Mouse (Mus musculus) embryonic facial prominence, embryonic 13.5 days (tissue): Measurements from ENCODE around the gene Gm47995. TPM values are rescaled to one million over a fixed set of nuclear protein-coding genes. Genes with fewer than 3 reads are reported as not detected.
"Not testable (repeated sequence)": the region's sequence is repeated elsewhere in the genome, so short reads cannot be mapped to it uniquely, and the experiment has no call there.

ENCODE experiments used
- ATAC-seq: fragments of 200-750 bp; cut with Nextera tagmentation; 2 replicates; pipeline ENCODE4 v1.8.0; 2017; ENCODE audit warnings: low read depth; ENCODE audit not compliant: insufficient number of reproducible peaks, insufficient read depth, low FRiP score, low TSS enrichment
- H3K27ac ChIP-seq: fragments of 300-500 bp; sonication (generic); 2 replicates; pipeline ENCODE4 v1.5.1; 2015; ENCODE audit warnings: moderate library complexity, mild to moderate bottlenecking, inconsistent platforms
- H3K27me3 ChIP-seq: fragments of 300-500 bp; sonication (generic); 2 replicates; pipeline ENCODE4 v1.6.1; 2015; ENCODE audit warnings: mild to moderate bottlenecking, inconsistent platforms
- H3K36me3 ChIP-seq: fragments of 300-500 bp; sonication (generic); 2 replicates; pipeline ENCODE4 v1.6.1; 2015; ENCODE audit warnings: mild to moderate bottlenecking, inconsistent platforms
- H3K4me1 ChIP-seq: fragments of 300-500 bp; sonication (generic); 2 replicates; pipeline ENCODE4 v1.6.1; 2015; ENCODE audit warnings: inconsistent platforms
- H3K4me2 ChIP-seq: fragments of 300-500 bp; sonication (generic); 2 replicates; pipeline ENCODE4 v1.6.1; 2015; ENCODE audit warnings: moderate library complexity, mild to moderate bottlenecking, inconsistent platforms
- H3K4me3 ChIP-seq: fragments of 300-500 bp; sonication (generic); 2 replicates; pipeline ENCODE4 v1.5.1; 2015; ENCODE audit warnings: mild to moderate bottlenecking, inconsistent platforms
- H3K9ac ChIP-seq: fragments of 300-500 bp; sonication (generic); 2 replicates; pipeline ENCODE4 v1.6.1; 2015; ENCODE audit warnings: mild to moderate bottlenecking, inconsistent platforms
- H3K9me3 ChIP-seq: fragments of 300-500 bp; sonication (generic); 2 replicates; pipeline ENCODE4 v1.6.1; 2016; ENCODE audit warnings: inconsistent platforms
- WGBS: fragments of 180-500 bp; shearing (Covaris S2); methylation state at CpG from one replicate; pipeline ENCODE4 v1.1.7; 2015; ENCODE audit warnings: mixed read lengths; 5-methylcytosine and 5-hydroxymethylcytosine counted together
- polyA plus RNA-seq: library from polyadenylated mRNA; unstranded; fragments of >200 nt; fragmentation: Nextera tagmentation; extraction: Ambion mirVana; gene quantifications from 2 replicates; pipeline ENCODE4 v1.2.1, GENCODE M21; 2015

The Gm47995 gene
- polyA plus RNA-seq, 1 experiment from 2014 or later = not detected

GRCm38 (mm10) chr1:151167297-151168047 is 30.8 kb upstream of the Gm47995 start:
- H3K9me3 ChIP-seq = no peaks in the 10 kb centered on the region
- H3K27me3 ChIP-seq = no peaks in the 10 kb centered on the region
- no peak overlapping the region for H3K9ac ChIP-seq
- ATAC-seq = no peak
- H3K27ac ChIP-seq = no peak overlapping the region
- WGBS = 38% methylated on average over 12 of the region's 12 CpGs
- H3K4me2 ChIP-seq = no peak overlapping the region
- H3K36me3 ChIP-seq = no peaks in the 10 kb centered on the region
- H3K4me3 ChIP-seq = no peak overlapping the region
- peaks cover 6% of the 10 kb centered on the region; the same call in 1 of the 2 replicates for H3K4me1 ChIP-seq

- Histone ChIP-seq H3K9me3 (no peaks in the 10 kb centered on the region), H3K27me3 (no peaks in the 10 kb centered on the region), H3K9ac (no peak overlapping the region), H3K27ac (no peak overlapping the region), H3K36me3 (no peaks in the 10 kb centered on the region), H3K4me1 (peaks cover 6% of the 10 kb centered on the region; the same call in 1 of the 2 replicates), H3K4me2 (no peak overlapping the region), H3K4me3 (no peak overlapping the region)
- WGBS = 67% methylated on average over 3 of the region's 3 CpGs
- ATAC-seq = no peak
These were observed 29.6 kb upstream of the Gm47995 start for GRCm38 (mm10) chr1:151168637-151169036.

DNA sequence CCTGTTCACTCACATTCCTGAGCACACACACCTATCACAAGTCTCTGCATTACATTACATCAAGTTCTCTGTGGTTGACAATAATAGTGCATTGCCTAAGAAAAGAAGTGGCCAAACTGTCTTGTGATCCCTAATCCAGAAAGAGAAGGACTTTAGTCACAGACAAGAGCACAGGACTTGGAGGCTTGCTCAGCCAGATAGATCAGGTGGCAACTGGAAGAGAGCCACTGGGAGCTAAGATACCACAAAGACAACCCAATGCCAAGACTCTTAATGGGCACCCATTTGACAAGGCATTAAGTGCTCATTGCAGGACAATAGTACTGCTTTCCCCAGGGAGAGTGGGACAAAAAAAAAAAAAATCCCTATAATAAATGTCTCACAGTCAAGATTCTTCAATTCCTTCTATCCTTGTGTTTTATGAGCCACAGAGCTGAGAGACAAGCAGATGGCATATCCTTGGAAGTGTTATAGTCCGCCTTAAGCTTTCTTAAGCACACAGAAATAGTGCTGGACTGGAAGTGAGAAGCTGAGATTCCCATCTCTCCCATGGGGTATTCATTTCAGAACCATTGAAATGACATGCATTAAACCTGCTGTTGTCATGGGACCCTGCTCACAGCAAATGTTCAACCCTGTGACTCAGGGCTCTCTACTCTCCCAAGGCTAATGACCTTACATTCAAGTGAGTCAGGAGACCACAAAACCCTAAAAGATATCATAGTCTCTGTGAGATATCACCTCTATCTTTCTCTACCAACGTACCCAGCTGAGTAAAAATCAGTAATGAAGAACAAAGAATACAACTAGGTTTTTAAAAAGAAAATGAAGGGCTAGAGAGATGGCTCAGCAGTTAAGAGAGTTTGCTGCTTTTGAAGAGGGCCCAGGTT is 26.4 kb upstream of the Gm47995 start:
- no peak overlapping the region for H3K9ac ChIP-seq
- no peak overlapping the region for H3K4me3 ChIP-seq
- no peaks in the 10 kb centered on the region for H3K9me3 ChIP-seq
- no peaks in the 10 kb centered on the region for H3K36me3 ChIP-seq
- no peaks in the 10 kb centered on the region for H3K27me3 ChIP-seq
- H3K27ac ChIP-seq = no peak overlapping the region
- WGBS = 79% methylated on average over 2 of the region's 2 CpGs
- H3K4me1 ChIP-seq = 0 out of 2 replicates have a peak, but pooled peaks cover 10% of the 10 kb centered on the region
- no peak for ATAC-seq
- no peak overlapping the region for H3K4me2 ChIP-seq

DNA sequence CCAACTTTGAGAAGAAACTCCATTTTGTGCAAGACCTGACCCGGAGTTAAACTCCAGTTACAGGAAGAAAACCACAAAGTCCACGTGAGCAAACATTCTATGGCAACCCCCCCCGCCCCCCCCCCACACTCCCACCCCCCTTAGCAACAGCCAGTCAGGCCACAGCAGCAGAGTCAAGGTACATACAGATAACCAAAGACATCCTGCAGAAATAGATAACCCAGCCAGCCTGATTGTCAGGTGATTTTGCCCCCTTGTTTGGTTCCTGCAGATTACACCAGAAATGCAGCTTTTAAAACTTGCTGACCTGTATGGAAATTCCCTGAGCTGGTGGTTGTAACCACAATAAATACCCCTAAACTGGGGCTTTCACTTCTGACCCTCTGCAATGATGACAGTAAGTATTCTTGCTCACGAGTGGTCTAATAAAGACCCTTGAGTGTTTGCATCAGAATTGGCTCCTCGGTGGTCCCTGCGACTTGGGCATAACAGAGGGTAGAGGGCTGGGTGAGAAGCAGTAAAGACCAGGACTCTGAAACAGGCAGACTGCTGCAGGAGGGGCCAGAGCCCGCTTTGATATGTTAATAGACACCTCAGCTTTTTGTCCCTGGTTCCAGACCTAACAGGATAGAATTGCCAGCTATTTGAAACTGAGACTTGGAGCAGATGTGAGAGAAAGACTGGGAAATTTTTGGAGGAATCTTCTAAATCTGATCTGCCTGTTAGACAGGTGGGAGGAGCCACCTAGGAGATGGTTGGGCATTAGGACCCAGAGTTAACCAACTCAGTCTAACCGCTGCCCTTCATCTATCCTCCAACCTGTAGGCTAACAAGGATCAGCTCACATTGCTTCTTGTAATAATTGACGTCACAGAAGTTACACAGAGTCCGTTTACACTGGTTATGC is 21.0 kb upstream of the Gm47995 start:
- H3K9ac ChIP-seq = no peak overlapping the region
- no peaks in the 10 kb centered on the region for H3K27me3 ChIP-seq
- no peak for ATAC-seq
- 14% methylated on average over 10 of the region's 10 CpGs for WGBS
- no peaks in the 10 kb centered on the region for H3K9me3 ChIP-seq
- H3K27ac ChIP-seq = peak overlapping the region; percentile 5; the same call in 1 of the 2 replicates
- H3K4me2 ChIP-seq = peak overlapping the region; percentile 54
- H3K4me3 ChIP-seq = peak overlapping the region; percentile 29
- peaks cover 15% of the 10 kb centered on the region; the same call in 1 of the 2 replicates for H3K4me1 ChIP-seq
- no peaks in the 10 kb centered on the region for H3K36me3 ChIP-seq

DNA sequence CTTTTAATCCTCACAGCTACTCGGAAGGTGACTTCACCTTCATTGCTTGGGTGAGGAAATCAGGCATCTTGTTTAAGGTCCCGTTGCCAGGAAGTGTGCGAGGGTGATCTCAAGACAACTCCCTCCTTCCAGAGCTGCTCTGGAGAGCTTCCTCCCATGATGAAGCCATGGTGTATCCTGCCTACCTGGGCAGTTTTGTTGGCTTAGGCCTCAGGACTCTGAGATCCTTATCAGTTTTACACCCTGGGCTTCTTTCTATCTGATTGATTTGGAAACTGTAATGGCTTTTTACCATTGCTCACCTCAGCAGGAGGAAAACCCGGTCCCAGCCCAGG is 20.3 kb upstream of the Gm47995 start:
- 21% methylated on average over 4 of the region's 4 CpGs for WGBS
- Histone ChIP-seq H3K27ac (no peak overlapping the region), H3K9ac (no peak overlapping the region), H3K36me3 (no peaks in the 10 kb centered on the region), H3K9me3 (no peaks in the 10 kb centered on the region), H3K4me1 (peaks cover 15% of the 10 kb centered on the region; the same call in 1 of the 2 replicates), H3K4me3 (peak overlapping the region; percentile 29), H3K4me2 (peak overlapping the region; percentile 54), H3K27me3 (no peaks in the 10 kb centered on the region)
- ATAC-seq = no peak

DNA sequence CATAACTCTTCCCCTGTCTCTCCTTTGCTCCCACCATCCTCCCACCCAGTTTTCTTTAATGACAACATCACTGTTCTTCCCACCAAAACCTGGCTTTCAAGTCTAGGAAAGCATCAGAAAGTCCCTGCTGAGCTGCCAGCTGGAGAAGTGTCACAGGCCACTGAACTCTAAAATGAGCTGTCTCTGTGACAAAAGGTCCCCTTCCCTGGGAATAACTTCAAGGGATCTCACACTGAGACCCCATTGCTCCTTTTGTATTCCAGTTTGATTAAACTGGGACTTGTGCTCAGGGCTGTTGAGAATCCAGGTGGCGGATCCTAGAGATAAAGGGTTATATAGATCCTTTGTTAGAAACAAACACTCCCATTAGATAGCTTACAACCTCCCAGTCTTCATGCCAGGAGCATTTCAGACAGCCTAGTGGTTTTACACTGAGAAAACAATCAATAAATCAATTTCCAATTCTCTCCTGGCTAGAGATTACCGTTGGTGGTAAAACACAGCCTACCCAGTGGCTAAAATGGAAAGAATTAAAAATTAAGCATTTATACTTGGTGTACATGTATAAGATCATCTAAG is 19.7 kb upstream of the Gm47995 start:
- H3K4me3 ChIP-seq = no peak overlapping the region
- H3K36me3 ChIP-seq = no peaks in the 10 kb centered on the region
- no peak overlapping the region for H3K27ac ChIP-seq
- 62% methylated on average over 2 of the region's 2 CpGs for WGBS
- H3K9me3 ChIP-seq = no peaks in the 10 kb centered on the region
- no peaks in the 10 kb centered on the region for H3K27me3 ChIP-seq
- peaks cover 15% of the 10 kb centered on the region; the same call in 1 of the 2 replicates for H3K4me1 ChIP-seq
- H3K9ac ChIP-seq = no peak overlapping the region
- ATAC-seq = no peak
- H3K4me2 ChIP-seq = no peak overlapping the region

GRCm38 (mm10) chr1:151180167-151180566 is 18.1 kb upstream of the Gm47995 start:
- Histone ChIP-seq H3K27ac (no peak overlapping the region), H3K4me3 (no peak overlapping the region), H3K36me3 (no peaks in the 10 kb centered on the region), H3K9ac (no peak overlapping the region), H3K9me3 (no peaks in the 10 kb centered on the region), H3K4me2 (no peak overlapping the region), H3K4me1 (peaks cover 15% of the 10 kb centered on the region; the same call in 1 of the 2 replicates), H3K27me3 (no peaks in the 10 kb centered on the region)
- ATAC-seq = no peak
- WGBS = 90% methylated on average over 2 of the region's 2 CpGs

- WGBS = 100% methylated on average over 1 of the region's 7 CpGs
- not testable (repeated sequence) for H3K4me3 ChIP-seq, H3K9ac ChIP-seq, H3K36me3 ChIP-seq, H3K4me2 ChIP-seq, H3K9me3 ChIP-seq, H3K4me1 ChIP-seq, ATAC-seq, H3K27ac ChIP-seq, H3K27me3 ChIP-seq
These were observed 16.0 kb upstream of the Gm47995 start, which contains the start of gene Gm47985 for GRCm38 (mm10) chr1:151182266-151182665. TSS of gene Gm47985 (plus strand) at chr1:151182537.

DNA sequence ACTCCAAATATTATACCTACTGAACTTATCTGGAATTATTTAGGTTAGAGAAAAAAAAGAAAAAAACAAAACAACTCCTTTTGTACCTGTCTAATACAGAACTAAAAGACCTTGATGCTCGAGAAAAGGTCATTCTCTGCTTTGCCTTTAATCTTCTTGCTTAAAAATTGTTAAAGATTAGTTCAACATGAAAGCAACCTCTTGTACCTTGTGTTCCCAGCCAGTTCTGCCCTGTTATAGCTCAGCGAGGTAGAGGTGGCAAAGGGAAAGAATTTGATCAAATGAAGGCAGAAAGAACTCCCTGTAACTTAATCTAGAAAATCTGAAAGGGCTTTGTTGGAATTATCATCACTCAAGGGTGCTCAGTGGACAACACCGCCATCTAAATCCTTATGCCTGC is 12.1 kb upstream of the Gm47995 start:
- not testable (repeated sequence) for H3K27ac ChIP-seq
- 67% methylated on average over 3 of the region's 3 CpGs for WGBS

GRCm38 (mm10) chr1:151186879-151187424 is 11.3 kb upstream of the Gm47995 start:
- H3K27ac ChIP-seq, H3K36me3 ChIP-seq, H3K9me3 ChIP-seq, ATAC-seq, H3K4me2 ChIP-seq, H3K9ac ChIP-seq, H3K4me1 ChIP-seq, H3K4me3 ChIP-seq, H3K27me3 ChIP-seq: not testable (repeated sequence)
- 83% methylated on average over 4 of the region's 4 CpGs for WGBS

More for the DNA sequence above, 12.1 kb upstream of the Gm47995 start:
- not testable (repeated sequence) for H3K9me3 ChIP-seq, H3K4me3 ChIP-seq, H3K27me3 ChIP-seq, H3K9ac ChIP-seq, H3K4me2 ChIP-seq, ATAC-seq, H3K36me3 ChIP-seq, H3K4me1 ChIP-seq
